Mouse (Mus musculus) CH12.LX (cell line): Measurements from ENCODE around the gene Tpra1.

Experiments
- CHD1 ChIP-seq: IDR thresholded peaks from 2 replicates; pipeline ENCODE4 v1.6.1; 2012; ENCODE audit warnings: low read depth, low read length, improper control_type of control experiment, inconsistent platforms
- CTCF ChIP-seq, 2 experiments: IDR thresholded peaks in 1 of 2; conservative IDR thresholded peaks in 1 of 2; 2 replicates each; pipeline ENCODE4 v1.5.1; 2011 to 2012; ENCODE audit warnings: low read depth in 2 of 2, low read length in 2 of 2, improper control_type of control experiment in 1 of 2, inconsistent platforms in 1 of 2, mild to moderate bottlenecking in 1 of 2, moderate library complexity in 1 of 2
- ELF1 ChIP-seq: IDR thresholded peaks from 2 replicates; pipeline ENCODE4 v1.6.1; 2014; ENCODE audit warnings: low read depth, mild to moderate bottlenecking, inconsistent platforms, low read length, improper control_type of control experiment
- EP300 ChIP-seq: IDR thresholded peaks from 2 replicates; pipeline ENCODE4 v1.6.1; 2011; ENCODE audit warnings: low read length, improper control_type of control experiment
- NRF1 ChIP-seq: IDR thresholded peaks from 2 replicates; pipeline ENCODE4 v1.6.1; 2014; ENCODE audit warnings: low read depth, mild to moderate bottlenecking, inconsistent platforms, low read length, improper control_type of control experiment, moderate library complexity
- POLR2A ChIP-seq: IDR thresholded peaks from 2 replicates; pipeline ENCODE4 v1.6.1; 2011; ENCODE audit warnings: low read depth, mild to moderate bottlenecking, improper control_type of control experiment, low read length
- POLR2AphosphoS2 ChIP-seq: IDR thresholded peaks from 2 replicates; pipeline ENCODE4 v1.6.1; 2011; ENCODE audit warnings: low read depth, low read length, improper control_type of control experiment
- SIN3A ChIP-seq: IDR thresholded peaks from 2 replicates; pipeline ENCODE4 v1.6.1; 2012; ENCODE audit warnings: low read length, improper control_type of control experiment, inconsistent platforms
- SMC3 ChIP-seq: IDR thresholded peaks from 2 replicates; pipeline ENCODE4 v1.6.1; 2011; ENCODE audit warnings: low read depth, low read length, improper control_type of control experiment
- USF1 ChIP-seq: IDR thresholded peaks from 2 replicates; pipeline ENCODE4 v1.6.1; 2014; ENCODE audit warnings: low read depth, mild to moderate bottlenecking, inconsistent platforms, low read length, improper control_type of control experiment
- USF2 ChIP-seq: conservative IDR thresholded peaks from 2 replicates; pipeline ENCODE4 v1.6.1; 2011; ENCODE audit warnings: low read depth, low read length, improper control_type of control experiment
- ZC3H11A ChIP-seq: IDR thresholded peaks from 2 replicates; pipeline ENCODE4 v1.6.1; 2012; ENCODE audit warnings: low read depth, mild to moderate bottlenecking, inconsistent platforms, low read length, improper control_type of control experiment

GRCm38 (mm10) chr6:88889410-88890042 is 12.5 kb upstream of the Tpra1 start:
- TF ChIP-seq EP300 (no peak), CHD1 (no peak), POLR2A (no peak), NRF1 (no peak), ELF1 (no peak), SMC3 (no peak), ZC3H11A (no peak), USF1 (no peak), POLR2AphosphoS2 (no peak), CTCF (conservative IDR thresholded peaks at IDR 0.05 in 1 of 2, IDR thresholded peaks at IDR 0.05 in 1 of 2; ENCODE audit: low read depth in 2 of 2, low read length in 2 of 2) (no peak), SIN3A (no peak), USF2 (no peak)
